Mouse (Mus musculus): ENCODE results near the gene Zxdb.
"Not testable (repeated sequence)": the region's sequence is repeated elsewhere in the genome, so short reads cannot be mapped to it uniquely, and the experiment has no call there.

GRCm38 (mm10) chrX:94681581-94681980, 42.8 kb upstream of the Zxdb start:
- not testable (repeated sequence) for TF ChIP-seq CTCF (conservative IDR thresholded peaks at IDR 0.05 in 1 of 2, IDR thresholded peaks at IDR 0.05 in 1 of 2; ENCODE audit: low read depth in 2 of 2, low read length in 2 of 2); POLR2A (IDR thresholded peaks at IDR 0.05; ENCODE audit: low read depth, low read length); ZC3H11A (IDR thresholded peaks at IDR 0.05; ENCODE audit: low read depth, low read length); CHD2 (IDR thresholded peaks at IDR 0.05; ENCODE audit: low read length); USF2 (conservative IDR thresholded peaks at IDR 0.05; ENCODE audit: low read depth, low read length); EP300 (IDR thresholded peaks at IDR 0.05; ENCODE audit: low read length); JUND (conservative IDR thresholded peaks at IDR 0.05; ENCODE audit: low read depth, low read length)

Measured in CH12.LX (cell line).